In the genomic region with DNA sequence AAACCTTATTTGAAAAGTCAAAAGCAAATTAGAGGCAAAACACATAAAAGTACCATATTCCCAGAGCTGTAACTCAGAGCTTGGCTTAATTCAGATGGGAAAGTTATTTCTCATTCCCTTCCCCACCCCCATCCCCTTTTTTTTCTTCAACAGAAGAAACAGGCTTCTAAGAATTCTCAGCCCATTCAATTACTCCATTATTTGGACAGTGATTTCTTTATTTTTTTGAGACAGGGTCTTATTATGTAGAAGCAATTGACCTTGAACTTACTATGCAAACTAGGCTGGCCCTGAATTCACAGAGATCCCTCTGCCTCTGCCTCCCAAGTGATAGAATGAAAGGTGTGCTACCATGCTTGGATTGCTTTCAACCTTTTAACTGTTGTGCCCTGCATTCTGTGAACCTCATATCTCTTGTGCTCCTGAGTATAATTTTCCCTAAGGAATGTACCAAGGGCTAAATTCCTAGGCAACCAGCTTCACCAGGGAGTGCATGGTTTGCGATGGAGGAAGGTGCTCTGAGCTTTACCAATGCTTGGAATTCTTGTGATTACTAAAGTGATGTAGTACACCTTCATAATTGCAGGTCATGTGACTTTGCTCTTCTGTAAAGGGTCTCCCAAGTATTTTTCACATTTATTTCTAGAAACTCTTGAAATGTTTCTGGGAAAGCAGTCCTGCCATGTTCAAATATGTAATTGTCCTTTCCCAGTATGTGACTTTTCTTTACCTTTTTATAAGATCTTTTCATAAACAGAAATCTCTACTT, we compare ENCODE assay signal across 25 mouse cellular contexts. TPM values are rescaled to one million over a fixed set of nuclear protein-coding genes. Genes with fewer than 3 reads are reported as not detected.
A peak's percentile ranks its signal among the peaks of the same experiment; 100 is the strongest.
DNase-seq lines count a peak whose midpoint lies in the region; ATAC-seq and TF ChIP-seq lines count a peak whose summit lies in the region.
"Had no signal": no experiment of that assay in that cellular context is flagged by ENCODE, and none has a peak within 500 bp of the region (broad histone marks: within the 10 kb centered on the region; RNA-seq: fewer than 3 reads in every experiment).

No protein-coding gene starts in this region.

- no peak overlapping the region for H3K4me3 ChIP-seq in lung, postnatal 0 days (ENCODE audit: low read depth, low read length)
- H3K4me3 ChIP-seq in midbrain, embryonic 11.5 days (ENCODE audit: low read depth, low read length) = no peak overlapping the region
- H3K4me3 ChIP-seq in midbrain, embryonic 16.5 days (ENCODE audit: low read depth, low read length) = no peak overlapping the region
- no peak overlapping the region for H3K4me3 ChIP-seq in left cerebral cortex, adult 2 months
- H3K4me3 ChIP-seq: embryonic facial prominence, embryonic 10.5 days; embryonic facial prominence, embryonic 13.5 days; erythroblast, embryonic 14.5 days; forebrain, embryonic 13.5 days; gastrocnemius, adult 2 months; hindbrain, embryonic 12.5 days; hindbrain, embryonic 15.5 days had no signal

- H3K9ac ChIP-seq in lung, postnatal 0 days (replicated peaks; ENCODE audit: low read depth) = no peak overlapping the region
- H3K9ac ChIP-seq in midbrain, embryonic 11.5 days (ENCODE audit: low read length) = no peak overlapping the region
- H3K9ac ChIP-seq in midbrain, embryonic 16.5 days (ENCODE audit: low read depth, low read length) = no peak overlapping the region
- H3K9ac ChIP-seq: embryonic facial prominence, embryonic 13.5 days; forebrain, embryonic 13.5 days; forebrain, postnatal 0 days; hindbrain, embryonic 12.5 days; hindbrain, embryonic 15.5 days had no signal

- intact Hi-C loops in left cerebral cortex, adult 2 months (cut with DNase I) = no loop called here

- WGBS in lung, postnatal 0 days = 67% methylated on average over 1 of the region's 1 CpGs
- 97% methylated on average over 1 of the region's 1 CpGs for WGBS in midbrain, embryonic 11.5 days
- 97% methylated on average over 1 of the region's 1 CpGs for WGBS in midbrain, embryonic 16.5 days

- TF ChIP-seq CTCF in lung, postnatal 0 days (IDR thresholded peaks at IDR 0.05) = no peak
- no peak for TF ChIP-seq CTCF in left cerebral cortex, adult 2 months (IDR thresholded peaks at IDR 0.05)

- H3K9me3 ChIP-seq in lung, postnatal 0 days (ENCODE audit: low read length) = no peaks in the 10 kb centered on the region
- H3K9me3 ChIP-seq in midbrain, embryonic 11.5 days (ENCODE audit: control insufficient read depth, low read length) = no peaks in the 10 kb centered on the region
- no peaks in the 10 kb centered on the region for H3K9me3 ChIP-seq in midbrain, embryonic 16.5 days (replicated peaks; ENCODE audit: control insufficient read depth, low read length, poor library complexity, severe bottlenecking)
- H3K9me3 ChIP-seq: embryonic facial prominence, embryonic 10.5 days; embryonic facial prominence, embryonic 13.5 days; forebrain, embryonic 13.5 days; G1E; hindbrain, embryonic 12.5 days; hindbrain, embryonic 15.5 days had no signal

- H3K4me1 ChIP-seq in lung, postnatal 0 days (ENCODE audit: insufficient read depth, low read depth, low read length) = no peaks in the 10 kb centered on the region
- no peaks in the 10 kb centered on the region for H3K4me1 ChIP-seq in midbrain, embryonic 11.5 days (ENCODE audit: control insufficient read depth, insufficient read depth, low read length)
- no peaks in the 10 kb centered on the region for H3K4me1 ChIP-seq in midbrain, embryonic 16.5 days (ENCODE audit: control insufficient read depth, insufficient read depth, low read length)
- H3K4me1 ChIP-seq: embryonic facial prominence, embryonic 10.5 days; embryonic facial prominence, embryonic 13.5 days; forebrain, embryonic 13.5 days; hindbrain, embryonic 12.5 days; hindbrain, embryonic 15.5 days had no signal

- peak; percentile 58 for TF ChIP-seq EP300 in lung, postnatal 0 days (IDR thresholded peaks at IDR 0.05)

- H3K36me3 ChIP-seq in lung, postnatal 0 days (ENCODE audit: insufficient read depth, low read length) = no peaks in the 10 kb centered on the region
- no peaks in the 10 kb centered on the region for H3K36me3 ChIP-seq in midbrain, embryonic 11.5 days (ENCODE audit: control insufficient read depth, insufficient read depth, low read length)
- no peaks in the 10 kb centered on the region for H3K36me3 ChIP-seq in midbrain, embryonic 16.5 days (ENCODE audit: control insufficient read depth, insufficient read depth, low read length)
- H3K36me3 ChIP-seq: embryonic facial prominence, embryonic 13.5 days; G1E; hindbrain, embryonic 15.5 days had no signal

- H3K27me3 ChIP-seq in lung, postnatal 0 days (replicated peaks; ENCODE audit: insufficient read depth, low read length) = no peaks in the 10 kb centered on the region
- no peaks in the 10 kb centered on the region for H3K27me3 ChIP-seq in midbrain, embryonic 11.5 days (ENCODE audit: control insufficient read depth, insufficient read depth, low read length)
- no peaks in the 10 kb centered on the region for H3K27me3 ChIP-seq in midbrain, embryonic 16.5 days (ENCODE audit: control insufficient read depth, insufficient read depth, low read depth, low read length)
- H3K27me3 ChIP-seq: CH12.LX; embryonic facial prominence, embryonic 13.5 days; forebrain, embryonic 13.5 days; hindbrain, embryonic 12.5 days; hindbrain, embryonic 15.5 days had no signal

- peak; percentile 5 for DNase-seq in embryo, embryonic 11 days
- no peak for DNase-seq in embryo, embryonic 9.5 days (ENCODE audit: extremely low spot score)
- peak; percentile 43 for DNase-seq in lung, postnatal 0 days (ENCODE audit: low spot score)
- no peak for DNase-seq in lung, postnatal 14 days
- peak; percentile 71 for DNase-seq in midbrain, embryonic 11.5 days (ENCODE audit: low spot score, missing footprints)
- no peak for DNase-seq in left cerebral cortex, adult 2 months (ENCODE audit: extremely low spot score in 1 of 2, low spot score in 2 of 2)
- DNase-seq: adrenal gland, postnatal 10 days; adrenal gland, postnatal 36 days; cerebellum, adult 18-20 months; cerebellum, adult 9-10 months; cerebellum, postnatal 14 days; forebrain, postnatal 0 days; gastrocnemius, adult 2 months; gastrocnemius, postnatal 14 days; heart, adult 11 months had no signal

- ATAC-seq in lung, postnatal 0 days = peak; percentile 65
- no peak for ATAC-seq in midbrain, embryonic 11.5 days (ENCODE audit: low FRiP score)
- ATAC-seq in midbrain, embryonic 16.5 days = no peak
- ATAC-seq: forebrain, embryonic 13.5 days; forebrain, postnatal 0 days had no signal

- no peak overlapping the region for H3K4me2 ChIP-seq in lung, postnatal 0 days (replicated peaks; ENCODE audit: low read depth, low read length)
- no peak overlapping the region for H3K4me2 ChIP-seq in midbrain, embryonic 11.5 days
- no peak overlapping the region for H3K4me2 ChIP-seq in midbrain, embryonic 16.5 days (ENCODE audit: low read length)
- H3K4me2 ChIP-seq: embryonic facial prominence, embryonic 13.5 days; forebrain, embryonic 13.5 days; heart, embryonic 11.5 days; hindbrain, embryonic 12.5 days; hindbrain, embryonic 15.5 days had no signal

- H3K27ac ChIP-seq in lung, postnatal 0 days (ENCODE audit: low read length) = no peak overlapping the region
- no peak overlapping the region for H3K27ac ChIP-seq in midbrain, embryonic 11.5 days (ENCODE audit: low read depth, low read length)
- H3K27ac ChIP-seq in midbrain, embryonic 16.5 days (ENCODE audit: low read length) = no peak overlapping the region
- H3K27ac ChIP-seq in left cerebral cortex, adult 2 months = no peak overlapping the region
- H3K27ac ChIP-seq: embryonic facial prominence, embryonic 10.5 days; embryonic facial prominence, embryonic 13.5 days; forebrain, embryonic 13.5 days; gastrocnemius, adult 2 months; hindbrain, embryonic 12.5 days; hindbrain, embryonic 15.5 days had no signal

RNA-seq across cellular contexts. Expression of gene Cdk5rap2, which starts 55.9 kb away (rescaled TPM):
- polyA plus RNA-seq in lung, postnatal 0 days (2015; fragmentation: Nextera tagmentation; extraction: Ambion mirVana) = 3.4 and 3.8 TPM in 2 replicates
- polyA plus RNA-seq in midbrain, embryonic 11.5 days (2014; fragmentation: Nextera tagmentation; extraction: Ambion mirVana) = 18.7 and 19.1 TPM in 2 replicates
- 6.0 and 7.7 TPM in 2 replicates for polyA plus RNA-seq in midbrain, embryonic 16.5 days (2015; fragmentation: Nextera tagmentation; extraction: Ambion mirVana)
- total RNA-seq in left cerebral cortex, adult 2 months (2021) = 10 to 100 TPM; 10.3 to 10.7 TPM

Comparison
In these comparisons a context has a peak if more than half of its experiments do, and no peak if none do; other contexts are left out.
1. DNase-seq: peak in embryo, embryonic 11 days (single experiment), lung, postnatal 0 days (single experiment) and midbrain, embryonic 11.5 days (single experiment); none in embryo, embryonic 9.5 days (single experiment), lung, postnatal 14 days (single experiment) and left cerebral cortex, adult 2 months (0 of 2).